Mouse (Mus musculus): Measurements from ENCODE around the gene Brpf1. TPM values are rescaled to one million over a fixed set of nuclear protein-coding genes. Genes with fewer than 3 reads are reported as not detected.
A peak's percentile ranks its signal among the peaks of the same experiment; 100 is the strongest.

The Brpf1 gene
- polyA plus RNA-seq, 1 experiment from 2014 or later = 6.5 TPM

GRCm38 (mm10) chr6:113308141-113308540 is 1.2 kb downstream of the Brpf1 start:
- H3K9me3 ChIP-seq (ENCODE audit: control insufficient read depth, low read length) = no peaks in the 10 kb centered on the region
- 0 out of 2 replicates have a peak, but pooled peaks cover 3% of the 10 kb centered on the region for H3K4me1 ChIP-seq (replicated peaks; ENCODE audit: control insufficient read depth, insufficient read depth)
- peak overlapping the region; percentile 87 for H3K4me2 ChIP-seq (replicated peaks; ENCODE audit: low read depth)
- peaks cover 9% of the 10 kb centered on the region; the same call in 1 of the 2 replicates for H3K36me3 ChIP-seq (ENCODE audit: control insufficient read depth, insufficient read depth, low read length)
- DNase-seq (ENCODE audit: low spot score) (peak; percentile 42), ATAC-seq (ENCODE audit: low FRiP score, low TSS enrichment) (no peak)
- H3K27me3 ChIP-seq (ENCODE audit: control insufficient read depth, insufficient read depth, low read length) = no peaks in the 10 kb centered on the region
- no peak for TF ChIP-seq EP300 (optimal IDR thresholded peaks at IDR 0.05)
- peak; percentile 65 for TF ChIP-seq CTCF (IDR thresholded peaks at IDR 0.05; ENCODE audit: low read depth)
- peak overlapping the region; percentile 100 for H3K27ac ChIP-seq (replicated peaks)
- 30% methylated on average over 5 of the region's 5 CpGs for WGBS
- peak overlapping the region; percentile 92 for H3K4me3 ChIP-seq (ENCODE audit: low read depth, low read length)
- peak overlapping the region; percentile 96 for H3K9ac ChIP-seq (ENCODE audit: low read length)

- no peak for ATAC-seq (ENCODE audit: low FRiP score, low TSS enrichment)
- H3K27me3 ChIP-seq (ENCODE audit: control insufficient read depth, insufficient read depth, low read length) = no peaks in the 10 kb centered on the region
- no peak for TF ChIP-seq CTCF (IDR thresholded peaks at IDR 0.05; ENCODE audit: low read depth)
- TF ChIP-seq EP300 (optimal IDR thresholded peaks at IDR 0.05) = no peak
Measured at GRCm38 (mm10) chr6:113315972-113316371, 9.0 kb downstream of the Brpf1 start.

GRCm38 (mm10) chr6:113326533-113327315 is 19.8 kb downstream of the Brpf1 start, which contains the start of gene Ogg1:
Gene Ogg1 (plus strand): TSS chr6:113326972.
- Histone ChIP-seq H3K36me3 (ENCODE audit: control insufficient read depth, insufficient read depth, low read length) (peaks cover 18% of the 10 kb centered on the region; the same call in 1 of the 2 replicates), H3K27ac (replicated peaks) (peak within 1 kb of the TSS; percentile 94), H3K9me3 (ENCODE audit: control insufficient read depth, low read length) (no peaks in the 10 kb centered on the region), H3K27me3 (ENCODE audit: control insufficient read depth, insufficient read depth, low read length) (no peaks in the 10 kb centered on the region), H3K4me2 (replicated peaks; ENCODE audit: low read depth) (peak within 1 kb of the TSS; percentile 85), H3K4me1 (replicated peaks; ENCODE audit: control insufficient read depth, insufficient read depth) (0 out of 2 replicates have a peak, but pooled peaks cover 2% of the 10 kb centered on the region), H3K9ac (ENCODE audit: low read length) (peak within 1 kb of the TSS; percentile 74), H3K4me3 (ENCODE audit: low read depth, low read length) (peak within 1 kb of the TSS; percentile 55)
- peak; percentile 99 for ATAC-seq (ENCODE audit: low FRiP score, low TSS enrichment)
- TF ChIP-seq EP300 (optimal IDR thresholded peaks at IDR 0.05) (no peak), CTCF (IDR thresholded peaks at IDR 0.05; ENCODE audit: low read depth) (no peak)
- under 1% methylated on average over 52 of the region's 52 CpGs for WGBS
- peak; percentile 97 for DNase-seq (ENCODE audit: low spot score)

More at GRCm38 (mm10) chr6:113315972-113316371, 9.0 kb downstream of the Brpf1 start:
- H3K9ac ChIP-seq (ENCODE audit: low read length) = no peak overlapping the region
- no peak overlapping the region for H3K4me2 ChIP-seq (replicated peaks; ENCODE audit: low read depth)
- no peak overlapping the region for H3K4me3 ChIP-seq (ENCODE audit: low read depth, low read length)
- H3K36me3 ChIP-seq (ENCODE audit: control insufficient read depth, insufficient read depth, low read length) = peaks cover 44% of the 10 kb centered on the region
- H3K9me3 ChIP-seq (ENCODE audit: control insufficient read depth, low read length) = no peaks in the 10 kb centered on the region
- 94% methylated on average over 3 of the region's 3 CpGs for WGBS
- H3K4me1 ChIP-seq (replicated peaks; ENCODE audit: control insufficient read depth, insufficient read depth) = no peaks in the 10 kb centered on the region
- no peak for DNase-seq (ENCODE audit: low spot score)
- no peak overlapping the region for H3K27ac ChIP-seq (replicated peaks)

GRCm38 (mm10) chr6:113329396-113329795 is 22.5 kb downstream of the Brpf1 start:
- H3K27me3 ChIP-seq (ENCODE audit: control insufficient read depth, insufficient read depth, low read length) = no peaks in the 10 kb centered on the region
- WGBS = 96% methylated on average over 1 of the region's 1 CpGs
- H3K9ac ChIP-seq (ENCODE audit: low read length) = no peak overlapping the region
- TF ChIP-seq EP300 (optimal IDR thresholded peaks at IDR 0.05) = no peak
- no peak for TF ChIP-seq CTCF (IDR thresholded peaks at IDR 0.05; ENCODE audit: low read depth)
- no peak for DNase-seq (ENCODE audit: low spot score)
- no peaks in the 10 kb centered on the region for H3K9me3 ChIP-seq (ENCODE audit: control insufficient read depth, low read length)
- H3K27ac ChIP-seq (replicated peaks) = no peak overlapping the region
- peaks cover 6% of the 10 kb centered on the region for H3K36me3 ChIP-seq (ENCODE audit: control insufficient read depth, insufficient read depth, low read length)
- no peak overlapping the region for H3K4me3 ChIP-seq (ENCODE audit: low read depth, low read length)
- H3K4me2 ChIP-seq (replicated peaks; ENCODE audit: low read depth) = no peak overlapping the region
- H3K4me1 ChIP-seq (replicated peaks; ENCODE audit: control insufficient read depth, insufficient read depth) = 0 out of 2 replicates have a peak, but pooled peaks cover 2% of the 10 kb centered on the region
- no peak for ATAC-seq (ENCODE audit: low FRiP score, low TSS enrichment)

GRCm38 (mm10) chr6:113330547-113330946 is 23.6 kb downstream of the Brpf1 start:
- Histone ChIP-seq H3K4me2 (replicated peaks; ENCODE audit: low read depth) (no peak overlapping the region), H3K9ac (ENCODE audit: low read length) (no peak overlapping the region), H3K36me3 (ENCODE audit: control insufficient read depth, insufficient read depth, low read length) (peaks cover 3% of the 10 kb centered on the region), H3K9me3 (ENCODE audit: control insufficient read depth, low read length) (no peaks in the 10 kb centered on the region), H3K27me3 (ENCODE audit: control insufficient read depth, insufficient read depth, low read length) (no peaks in the 10 kb centered on the region), H3K4me3 (ENCODE audit: low read depth, low read length) (no peak overlapping the region), H3K27ac (replicated peaks) (no peak overlapping the region), H3K4me1 (replicated peaks; ENCODE audit: control insufficient read depth, insufficient read depth) (0 out of 2 replicates have a peak, but pooled peaks cover 2% of the 10 kb centered on the region)
- no peak for DNase-seq (ENCODE audit: low spot score)
- 46% methylated on average over 2 of the region's 2 CpGs for WGBS
- TF ChIP-seq CTCF (IDR thresholded peaks at IDR 0.05; ENCODE audit: low read depth) (no peak), EP300 (optimal IDR thresholded peaks at IDR 0.05) (no peak)
- ATAC-seq (ENCODE audit: low FRiP score, low TSS enrichment) = no peak

- no peaks in the 10 kb centered on the region for H3K27me3 ChIP-seq (ENCODE audit: control insufficient read depth, insufficient read depth, low read length)
- no peak for ATAC-seq (ENCODE audit: low FRiP score, low TSS enrichment)
- H3K9me3 ChIP-seq (ENCODE audit: control insufficient read depth, low read length) = no peaks in the 10 kb centered on the region
- H3K36me3 ChIP-seq (ENCODE audit: control insufficient read depth, insufficient read depth, low read length) = peaks cover 10% of the 10 kb centered on the region
- no peak overlapping the region for H3K4me3 ChIP-seq (ENCODE audit: low read depth, low read length)
- no peaks in the 10 kb centered on the region for H3K4me1 ChIP-seq (replicated peaks; ENCODE audit: control insufficient read depth, insufficient read depth)
- H3K27ac ChIP-seq (replicated peaks) = no peak overlapping the region
- WGBS = 89% methylated on average over 11 of the region's 11 CpGs
- H3K4me2 ChIP-seq (replicated peaks; ENCODE audit: low read depth) = no peak overlapping the region
- TF ChIP-seq EP300 (optimal IDR thresholded peaks at IDR 0.05) (no peak), CTCF (IDR thresholded peaks at IDR 0.05; ENCODE audit: low read depth) (no peak)
- H3K9ac ChIP-seq (ENCODE audit: low read length) = no peak overlapping the region
- no peak for DNase-seq (ENCODE audit: low spot score)
Measured at GRCm38 (mm10) chr6:113331721-113332120, 24.8 kb downstream of the Brpf1 start.
